Mouse (Mus musculus) lung, embryonic 14.5 days (tissue): ENCODE results near the gene Man1b1. TPM values are rescaled to one million over a fixed set of nuclear protein-coding genes. Genes with fewer than 3 reads are reported as not detected.

Source experiments
- ATAC-seq: fragments of 200-750 bp; cut with Nextera tagmentation; 2 replicates; pipeline ENCODE4 v1.8.0; 2017; ENCODE audit warnings: mild to moderate bottlenecking, moderate TSS enrichment, moderate library complexity; ENCODE audit not compliant: insufficient read depth
- DNase-seq: peaks from one replicate; pipeline ENCODE4 v3.0.0-alpha.2; 2015
- H3K27ac ChIP-seq: fragments of 300-500 bp; sonication (generic); 2 replicates; pipeline ENCODE4 v1.5.1; 2014; ENCODE audit warnings: low read depth, mild to moderate bottlenecking, moderate library complexity
- H3K27me3 ChIP-seq: fragments of 300-500 bp; sonication (generic); 2 replicates; pipeline ENCODE4 v1.6.1; 2014; ENCODE audit warnings: low read length, control low read depth; ENCODE audit not compliant: insufficient read depth
- H3K36me3 ChIP-seq: fragments of 300-500 bp; sonication (generic); 2 replicates; pipeline ENCODE4 v1.6.1; 2014; ENCODE audit warnings: control low read depth; ENCODE audit not compliant: insufficient read depth
- H3K4me1 ChIP-seq: fragments of 300-500 bp; sonication (generic); 2 replicates; pipeline ENCODE4 v1.6.1; 2014; ENCODE audit warnings: antibody characterized with exemption, control low read depth; ENCODE audit not compliant: insufficient read depth
- H3K4me2 ChIP-seq: fragments of 300-500 bp; sonication (generic); 2 replicates; pipeline ENCODE4 v1.6.1; 2014; ENCODE audit warnings: mild to moderate bottlenecking
- H3K4me3 ChIP-seq: fragments of 300-500 bp; sonication (generic); 2 replicates; pipeline ENCODE4 v1.5.1; 2014; ENCODE audit warnings: low read depth, low read length
- H3K9ac ChIP-seq: fragments of 300-500 bp; sonication (generic); 2 replicates; pipeline ENCODE4 v1.6.1; 2014
- H3K9me3 ChIP-seq: fragments of 300-500 bp; sonication (generic); 2 replicates; pipeline ENCODE4 v1.6.1; 2016; ENCODE audit warnings: low read depth, low read length, control low read depth
- CTCF ChIP-seq: IDR thresholded peaks from 2 replicates; pipeline ENCODE4 v1.5.1; 2016; ENCODE audit warnings: antibody characterized with exemption, low read depth
- WGBS: fragments of 180-500 bp; shearing (Covaris S2); extraction: QIAGEN DNeasy Blood & Tissue Kit; methylation state at CpG from one replicate; pipeline ENCODE4 v1.1.7; 2014; 5-methylcytosine and 5-hydroxymethylcytosine counted together
- polyA plus RNA-seq: library from polyadenylated mRNA; unstranded; fragments of >200 nt; fragmentation: Nextera tagmentation; extraction: Ambion mirVana; gene quantifications from 2 replicates; pipeline ENCODE4 v1.2.1, GENCODE M21; 2014

Gene Man1b1
- 70.9 and 76.4 TPM in 2 replicates for polyA plus RNA-seq

- DNase-seq: peak; percentile 100
- Histone ChIP-seq H3K9me3 (no peaks in the 10 kb centered on the region), H3K36me3 (peaks cover 39% of the 10 kb centered on the region), H3K27ac (peak within 1 kb of the TSS; percentile 84), H3K4me1 (peaks cover 12% of the 10 kb centered on the region; the same call in 1 of the 2 replicates), H3K4me3 (peak within 1 kb of the TSS; percentile 96), H3K9ac (peak within 1 kb of the TSS; percentile 96), H3K4me2 (peak within 1 kb of the TSS; percentile 96), H3K27me3 (no peaks in the 10 kb centered on the region)
- ATAC-seq: peak; percentile 98
- WGBS: under 1% methylated on average over 78 of the region's 78 CpGs
- peak; percentile 60 for TF ChIP-seq CTCF
Observed at GRCm38 (mm10) chr2:25332286-25333160, at the start of gene Man1b1. Gene Man1b1, plus strand, starts transcription at chr2:25332338.

GRCm38 (mm10) chr2:25285551-25285950 is 46.6 kb upstream of the Man1b1 start:
- no peaks in the 10 kb centered on the region for H3K9me3 ChIP-seq
- peaks cover 27% of the 10 kb centered on the region for H3K27me3 ChIP-seq
- peaks cover 52% of the 10 kb centered on the region for H3K36me3 ChIP-seq
- TF ChIP-seq CTCF: no peak
- no peak overlapping the region for H3K9ac ChIP-seq
- 86% methylated on average over 2 of the region's 2 CpGs for WGBS
- DNase-seq (no peak), ATAC-seq (no peak)
- H3K4me3 ChIP-seq: no peak overlapping the region
- H3K4me2 ChIP-seq: no peak overlapping the region
- 0 out of 2 replicates have a peak, but pooled peaks cover 2% of the 10 kb centered on the region for H3K4me1 ChIP-seq
- no peak overlapping the region; the same call in 1 of the 2 replicates for H3K27ac ChIP-seq

- Histone ChIP-seq H3K27ac (peak overlapping the region; percentile 26; the same call in 1 of the 2 replicates), H3K36me3 (peaks cover 47% of the 10 kb centered on the region), H3K9ac (no peak overlapping the region), H3K4me3 (no peak overlapping the region), H3K4me2 (no peak overlapping the region), H3K9me3 (no peaks in the 10 kb centered on the region), H3K4me1 (0 out of 2 replicates have a peak, but pooled peaks cover 2% of the 10 kb centered on the region), H3K27me3 (peaks cover 35% of the 10 kb centered on the region)
- DNase-seq (no peak), ATAC-seq (no peak; the same call in 1 of the 2 replicates)
- 53% methylated on average over 1 of the region's 1 CpGs for WGBS
- no peak for TF ChIP-seq CTCF
Observed at GRCm38 (mm10) chr2:25286314-25286713, 45.8 kb upstream of the Man1b1 start.

GRCm38 (mm10) chr2:25286837-25287636 is 45.1 kb upstream of the Man1b1 start:
- Histone ChIP-seq H3K4me3 (no peak overlapping the region), H3K4me2 (no peak overlapping the region), H3K27me3 (peaks cover 42% of the 10 kb centered on the region), H3K4me1 (0 out of 2 replicates have a peak, but pooled peaks cover 2% of the 10 kb centered on the region), H3K27ac (peak overlapping the region; percentile 26; the same call in 1 of the 2 replicates), H3K9ac (no peak overlapping the region), H3K9me3 (no peaks in the 10 kb centered on the region), H3K36me3 (peaks cover 42% of the 10 kb centered on the region)
- ATAC-seq: peak; percentile 55; the same call in 1 of the 2 replicates
- peak; percentile 41 for DNase-seq
- whole genome bisulfite sequencing: 48% methylated on average over 7 of the region's 7 CpGs
- no peak for TF ChIP-seq CTCF

- DNase-seq: no peak
- no peak for TF ChIP-seq CTCF
- H3K9me3 ChIP-seq: no peaks in the 10 kb centered on the region
- no peak within 1 kb of the TSS for H3K9ac ChIP-seq
- H3K4me3 ChIP-seq: no peak within 1 kb of the TSS
- 0 out of 2 replicates have a peak, but pooled peaks cover 2% of the 10 kb centered on the region for H3K4me1 ChIP-seq
- no peak for ATAC-seq
- H3K4me2 ChIP-seq: no peak within 1 kb of the TSS
- 72% methylated on average over 6 of the region's 6 CpGs for WGBS
- peaks cover 32% of the 10 kb centered on the region for H3K36me3 ChIP-seq
- H3K27me3 ChIP-seq: peaks cover 53% of the 10 kb centered on the region
- H3K27ac ChIP-seq: peak within 1 kb of the TSS; percentile 26; the same call in 1 of the 2 replicates
Observed at GRCm38 (mm10) chr2:25287927-25288649, 44.0 kb upstream of the Man1b1 start, which contains the start of gene Tmem210. Gene Tmem210, plus strand, starts transcription at chr2:25288145.

- H3K36me3 ChIP-seq: peaks cover 25% of the 10 kb centered on the region
- DNase-seq: no peak
- TF ChIP-seq CTCF: no peak
- no peak for ATAC-seq
- H3K27ac ChIP-seq: no peak overlapping the region
- no peak overlapping the region for H3K4me3 ChIP-seq
- H3K9ac ChIP-seq: no peak overlapping the region
- H3K4me2 ChIP-seq: no peak overlapping the region
- 0 out of 2 replicates have a peak, but pooled peaks cover 2% of the 10 kb centered on the region for H3K4me1 ChIP-seq
- 76% methylated on average over 7 of the region's 7 CpGs for WGBS
- no peaks in the 10 kb centered on the region for H3K9me3 ChIP-seq
- H3K27me3 ChIP-seq: peaks cover 58% of the 10 kb centered on the region
Observed at GRCm38 (mm10) chr2:25288734-25289345, 43.3 kb upstream of the Man1b1 start.
